Mouse (Mus musculus) MEL (cell line): Measurements from ENCODE around the gene Ptpre. TPM values are rescaled to one million over a fixed set of nuclear protein-coding genes. Genes with fewer than 3 reads are reported as not detected.

Experiments
- DNase-seq: peaks from one replicate; pipeline ENCODE4 v3.0.0; 2011; ENCODE audit warnings: low read depth, low spot score
- H3K27ac ChIP-seq: 2 replicates; pipeline ENCODE4 v1.5.1; 2012; ENCODE audit warnings: low read depth, mild to moderate bottlenecking, control low read depth, low read length, moderate library complexity; ENCODE audit not compliant: control insufficient read depth
- H3K27me3 ChIP-seq, 2 experiments: fragments of 150-350 bp in 1 of 2; sonication (generic) in 1 of 2; 2 replicates each; pipeline ENCODE4 v1.6.1; 2012; ENCODE audit warnings: low read length in 2 of 2, mild to moderate bottlenecking in 2 of 2, improper control_type of control experiment in 1 of 2, moderate library complexity in 1 of 2; ENCODE audit not compliant: insufficient read depth in 2 of 2, control insufficient read depth in 1 of 2
- H3K36me3 ChIP-seq, 2 experiments: 2 replicates each; pipeline ENCODE4 v1.6.1; 2012 to 2014; ENCODE audit warnings: low read length in 2 of 2, improper control_type of control experiment in 1 of 2, inconsistent platforms in 1 of 2, mild to moderate bottlenecking in 1 of 2; ENCODE audit not compliant: insufficient read depth in 2 of 2, control insufficient read depth in 1 of 2
- H3K4me1 ChIP-seq, 2 experiments: fragments of 150-350 bp in 1 of 2; sonication (generic) in 1 of 2; 2 replicates each; pipeline ENCODE4 v1.6.1; 2012; ENCODE audit warnings: low read length in 2 of 2, improper control_type of control experiment in 1 of 2, mild to moderate bottlenecking in 1 of 2; ENCODE audit not compliant: insufficient read depth in 2 of 2, control insufficient read depth in 1 of 2
- H3K4me3 ChIP-seq, 2 experiments: fragments of 150-350 bp in 1 of 2; sonication (generic) in 1 of 2; 2 replicates each; pipeline ENCODE4 v1.5.1; 2012; ENCODE audit warnings: low read depth in 2 of 2, low read length in 2 of 2, mild to moderate bottlenecking in 2 of 2, moderate library complexity in 2 of 2, control low read depth in 1 of 2, improper control_type of control experiment in 1 of 2; ENCODE audit not compliant: control insufficient read depth in 1 of 2, insufficient read depth in 1 of 2
- H3K79me2 ChIP-seq: 2 replicates; pipeline ENCODE4 v1.6.1; 2012; ENCODE audit warnings: mild to moderate bottlenecking, low read length, moderate library complexity; ENCODE audit not compliant: control insufficient read depth, poor library complexity, insufficient read depth
- H3K9ac ChIP-seq: 2 replicates; pipeline ENCODE4 v1.6.1; 2012; ENCODE audit warnings: low read depth, mild to moderate bottlenecking, control low read depth, low read length, moderate library complexity; ENCODE audit not compliant: control insufficient read depth, poor library complexity, severe bottlenecking
- H3K9me3 ChIP-seq: fragments of 150-350 bp; sonication (generic); replicated peaks from 2 replicates; pipeline ENCODE4 v1.6.1; 2012; ENCODE audit warnings: mild to moderate bottlenecking, low read length, improper control_type of control experiment, moderate library complexity; ENCODE audit not compliant: insufficient read depth
- CHD2 ChIP-seq: IDR thresholded peaks from 2 replicates; pipeline ENCODE4 v1.6.1; 2011; ENCODE audit warnings: low read length, improper control_type of control experiment
- E2F4 ChIP-seq: IDR thresholded peaks from 2 replicates; pipeline ENCODE4 v1.6.1; 2011; ENCODE audit warnings: low read depth, low read length, improper control_type of control experiment, borderline replicate concordance
- ELF1 ChIP-seq: IDR thresholded peaks from 2 replicates; pipeline ENCODE4 v1.6.1; 2014; ENCODE audit warnings: low read depth, mild to moderate bottlenecking, inconsistent platforms, low read length, improper control_type of control experiment, moderate library complexity
- ETS1 ChIP-seq: IDR thresholded peaks from 2 replicates; pipeline ENCODE4 v1.6.1; 2012; ENCODE audit warnings: low read depth, mild to moderate bottlenecking, inconsistent platforms, low read length, improper control_type of control experiment, moderate library complexity
- GABPA ChIP-seq: IDR thresholded peaks from 2 replicates; pipeline ENCODE4 v1.6.1; 2012; ENCODE audit warnings: low read depth, mild to moderate bottlenecking, inconsistent platforms, low read length, improper control_type of control experiment, moderate library complexity
- KAT2A ChIP-seq: conservative IDR thresholded peaks from 2 replicates; pipeline ENCODE4 v1.6.1; 2012; ENCODE audit warnings: low read depth, low read length, improper control_type of control experiment, inconsistent platforms
- MAX ChIP-seq: IDR thresholded peaks from 2 replicates; pipeline ENCODE4 v1.6.1; 2011; ENCODE audit warnings: low read length, improper control_type of control experiment
- MYB ChIP-seq: IDR thresholded peaks from 2 replicates; pipeline ENCODE4 v1.6.1; 2011; ENCODE audit warnings: mild to moderate bottlenecking, low read depth, low read length, improper control_type of control experiment
- NRF1 ChIP-seq: IDR thresholded peaks from 2 replicates; pipeline ENCODE4 v1.6.1; 2014; ENCODE audit warnings: low read depth, mild to moderate bottlenecking, inconsistent platforms, low read length, improper control_type of control experiment, moderate library complexity; ENCODE audit not compliant: poor library complexity, insufficient read depth, severe bottlenecking
- POLR2A ChIP-seq, 2 experiments: IDR thresholded peaks; 2 replicates each; pipeline ENCODE4 v1.6.1; 2011 to 2012; ENCODE audit warnings: low read length in 2 of 2, mild to moderate bottlenecking in 2 of 2, control low read depth in 1 of 2, improper control_type of control experiment in 1 of 2, low read depth in 1 of 2, moderate library complexity in 1 of 2; ENCODE audit not compliant: control insufficient read depth in 1 of 2, insufficient read depth in 1 of 2, poor library complexity in 1 of 2
- POLR2AphosphoS2 ChIP-seq: IDR thresholded peaks from 2 replicates; pipeline ENCODE4 v1.6.1; 2011; ENCODE audit warnings: low read length, improper control_type of control experiment
- SMC3 ChIP-seq: IDR thresholded peaks from 2 replicates; pipeline ENCODE4 v1.6.1; 2011; ENCODE audit warnings: low read depth, low read length, improper control_type of control experiment
- TAL1 ChIP-seq: IDR thresholded peaks from 2 replicates; pipeline ENCODE4 v1.6.1; 2012; ENCODE audit warnings: mild to moderate bottlenecking, inconsistent platforms, low read length, moderate library complexity, mixed read lengths
- UBTF ChIP-seq: IDR thresholded peaks from 2 replicates; pipeline ENCODE4 v1.6.1; 2012; ENCODE audit warnings: low read depth, mild to moderate bottlenecking, inconsistent platforms, low read length, improper control_type of control experiment, moderate library complexity, borderline replicate concordance; ENCODE audit not compliant: insufficient read depth
- USF1 ChIP-seq: IDR thresholded peaks from 2 replicates; pipeline ENCODE4 v1.6.1; 2014; ENCODE audit warnings: low read depth, mild to moderate bottlenecking, inconsistent platforms, low read length, improper control_type of control experiment, moderate library complexity
- USF2 ChIP-seq, 2 experiments: IDR thresholded peaks; 2 replicates each; pipeline ENCODE4 v1.6.1; 2011 to 2012; ENCODE audit warnings: improper control_type of control experiment in 2 of 2, low read length in 2 of 2, borderline replicate concordance in 1 of 2, inconsistent platforms in 1 of 2, low read depth in 1 of 2, mild to moderate bottlenecking in 1 of 2; ENCODE audit not compliant: insufficient read depth in 1 of 2
- ZC3H11A ChIP-seq: IDR thresholded peaks from 2 replicates; pipeline ENCODE4 v1.6.1; 2012; ENCODE audit warnings: low read depth, mild to moderate bottlenecking, inconsistent platforms, low read length, improper control_type of control experiment
- ZNF384 ChIP-seq: IDR thresholded peaks from 2 replicates; pipeline ENCODE4 v1.6.1; 2012; ENCODE audit warnings: low read depth, mild to moderate bottlenecking, inconsistent platforms, low read length, improper control_type of control experiment
- polyA plus RNA-seq, 2 experiments: library from polyadenylated mRNA; stranded (reverse) in 1 of 2; unstranded in 1 of 2; fragments of >175 nt in 1 of 2; fragments of >200 nt in 1 of 2; gene quantifications; 2 replicates each; pipeline versions ENCODE4 v1.2.1 to v1.2.4; 2012; ENCODE audit warnings: low replicate concordance in 2 of 2, low read depth in 1 of 2; ENCODE audit not compliant: insufficient read length in 2 of 2, insufficient read depth in 1 of 2, missing spikeins in 1 of 2
- total RNA-seq: library from RNA; depleted of rRNA; stranded (reverse); fragments of 300-350 nt; gene quantifications from 2 replicates; pipeline ENCODE4 v1.2.3, GENCODE M21; 2012

The Ptpre gene
- total and polyA plus RNA-seq, 3 experiments = 4.9 to 12.9 TPM; not detected in 1

DNA sequence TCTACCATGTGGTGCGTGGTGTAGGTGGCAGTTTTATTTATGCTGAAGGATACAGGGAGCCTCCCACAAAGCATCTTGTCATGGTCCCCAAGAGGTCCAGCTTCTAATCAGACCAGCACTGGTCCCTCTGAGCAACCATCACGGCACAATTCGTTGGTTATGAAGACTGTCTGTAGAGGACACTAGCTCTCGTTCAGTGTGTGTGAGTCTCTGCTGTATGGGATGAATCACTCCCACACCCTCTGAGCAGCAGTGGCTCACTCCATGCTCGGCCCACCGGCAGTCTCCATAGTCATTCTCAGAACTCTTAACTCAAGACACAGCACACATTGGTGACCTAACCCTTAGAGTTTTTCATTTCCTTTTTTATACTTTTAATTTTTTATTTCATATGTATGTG lies 117.0 kb downstream of the Ptpre start:
- H3K27me3 ChIP-seq = no peaks in the 10 kb centered on the region
- H3K4me1 ChIP-seq = 0 out of 4 replicates have a peak, but pooled peaks cover 0 to 4% of the 10 kb centered on the region in 2 experiments
- no peaks in the 10 kb centered on the region for H3K79me2 ChIP-seq
- H3K36me3 ChIP-seq = no peaks in the 10 kb centered on the region
- H3K4me3 ChIP-seq = no peak overlapping the region
- DNase-seq = no peak
- H3K27ac ChIP-seq = no peak overlapping the region
- no peaks in the 10 kb centered on the region for H3K9me3 ChIP-seq
- no peak for TF ChIP-seq TAL1
- TF ChIP-seq ELF1 = no peak
- no peak for TF ChIP-seq POLR2A (IDR thresholded peaks at IDR 0.05; ENCODE audit: control insufficient read depth in 1 of 2, insufficient read depth in 1 of 2, low read depth in 1 of 2, low read length in 2 of 2, poor library complexity in 1 of 2)
- no peak for TF ChIP-seq CHD2
- TF ChIP-seq E2F4 = no peak
- TF ChIP-seq ETS1 = no peak
- no peak for TF ChIP-seq KAT2A
- TF ChIP-seq ZNF384 = no peak
- TF ChIP-seq UBTF = no peak
- no peak for TF ChIP-seq SMC3
- TF ChIP-seq ZC3H11A = no peak
- TF ChIP-seq USF1 = no peak
- TF ChIP-seq GABPA = no peak
- no peak for TF ChIP-seq USF2 (IDR thresholded peaks at IDR 0.05; ENCODE audit: borderline replicate concordance in 1 of 2, insufficient read depth in 1 of 2, low read depth in 1 of 2, low read length in 2 of 2)
- TF ChIP-seq MAX = no peak
- H3K9ac ChIP-seq = no peak overlapping the region

DNA sequence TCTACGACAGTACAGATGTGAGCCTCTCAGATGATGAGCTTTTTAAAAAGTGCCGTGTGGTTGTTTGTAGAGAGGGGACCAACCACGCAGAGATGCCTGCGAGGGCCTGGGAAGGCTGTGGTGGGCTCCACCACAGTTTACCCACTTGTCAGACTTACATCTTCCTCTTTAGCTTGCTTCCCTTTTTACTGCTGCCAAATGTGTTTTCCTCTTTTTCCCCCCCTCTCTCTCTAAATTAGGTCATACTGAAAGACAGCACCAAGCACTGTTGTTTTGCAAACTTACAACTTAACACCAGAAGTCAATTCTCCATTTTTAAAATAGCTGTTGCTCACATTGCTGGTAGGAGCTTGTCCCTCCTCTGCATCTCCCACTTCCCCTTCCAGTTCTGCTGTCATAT lies 117.8 kb downstream of the Ptpre start:
- Histone ChIP-seq H3K79me2 (no peaks in the 10 kb centered on the region), H3K4me3 (no peak overlapping the region), H3K4me1 (0 out of 4 replicates have a peak, but pooled peaks cover 0 to 4% of the 10 kb centered on the region in 2 experiments), H3K36me3 (no peaks in the 10 kb centered on the region; a peak in 1 of 4 replicates), H3K27ac (no peak overlapping the region), H3K27me3 (no peaks in the 10 kb centered on the region), H3K9ac (no peak overlapping the region), H3K9me3 (no peaks in the 10 kb centered on the region)
- no peak for TF ChIP-seq USF2 (IDR thresholded peaks at IDR 0.05; ENCODE audit: borderline replicate concordance in 1 of 2, insufficient read depth in 1 of 2, low read depth in 1 of 2, low read length in 2 of 2)
- TF ChIP-seq ELF1 = no peak
- no peak for TF ChIP-seq E2F4
- TF ChIP-seq POLR2AphosphoS2 = no peak
- TF ChIP-seq ETS1 = no peak
- no peak for TF ChIP-seq ZC3H11A
- no peak for TF ChIP-seq NRF1
- TF ChIP-seq MYB = no peak
- DNase-seq = peak; percentile 60
